Mouse (Mus musculus): Measurements from ENCODE around the gene Rreb1. TPM values are rescaled to one million over a fixed set of nuclear protein-coding genes. Genes with fewer than 3 reads are reported as not detected.

Gene Rreb1
- total and polyA plus RNA-seq, 3 experiments = 8.1 to 34.0 TPM; not detected in 1

- peaks cover 7 to 9% of the 10 kb centered on the region in 2 experiments for H3K4me1 ChIP-seq (ENCODE audit: control insufficient read depth in 1 of 2, insufficient read depth in 2 of 2, low read length in 2 of 2)
- no peaks in the 10 kb centered on the region for H3K9me3 ChIP-seq (replicated peaks; ENCODE audit: insufficient read depth, low read length)
- no peak overlapping the region for H3K9ac ChIP-seq (ENCODE audit: control insufficient read depth, low read depth, low read length, poor library complexity, severe bottlenecking)
- H3K27ac ChIP-seq (ENCODE audit: control insufficient read depth, low read depth, low read length) = no peak overlapping the region
- no peaks in the 10 kb centered on the region for H3K79me2 ChIP-seq (ENCODE audit: control insufficient read depth, insufficient read depth, low read length, poor library complexity)
- no peak overlapping the region for H3K4me3 ChIP-seq (ENCODE audit: control insufficient read depth in 1 of 2, insufficient read depth in 1 of 2, low read depth in 2 of 2, low read length in 2 of 2)
- no peaks in the 10 kb centered on the region for H3K27me3 ChIP-seq (ENCODE audit: control insufficient read depth in 1 of 2, insufficient read depth in 2 of 2, low read length in 2 of 2)
- H3K36me3 ChIP-seq (ENCODE audit: control insufficient read depth in 1 of 2, insufficient read depth in 2 of 2, low read length in 2 of 2) = peaks cover 0 to 16% of the 10 kb centered on the region in 2 experiments; a peak in 2 of 4 replicates
- TF ChIP-seq TBP (IDR thresholded peaks at IDR 0.05; ENCODE audit: low read depth, low read length) (no peak), MXI1 (IDR thresholded peaks at IDR 0.05; ENCODE audit: low read depth, low read length) (no peak), MAZ (IDR thresholded peaks at IDR 0.05; ENCODE audit: low read depth, low read length) (no peak), SMC3 (IDR thresholded peaks at IDR 0.05; ENCODE audit: low read depth, low read length) (no peak), ZC3H11A (IDR thresholded peaks at IDR 0.05; ENCODE audit: low read depth, low read length) (no peak), SIN3A (IDR thresholded peaks at IDR 0.05; ENCODE audit: low read length) (no peak), ZNF384 (IDR thresholded peaks at IDR 0.05; ENCODE audit: low read depth, low read length) (no peak), E2F4 (IDR thresholded peaks at IDR 0.05; ENCODE audit: borderline replicate concordance, low read depth, low read length) (no peak), POLR2AphosphoS5 (IDR thresholded peaks at IDR 0.05; ENCODE audit: borderline replicate concordance, low read depth, low read length) (no peak), ZKSCAN1 (IDR thresholded peaks at IDR 0.05; ENCODE audit: low read depth, low read length) (no peak), NELFE (IDR thresholded peaks at IDR 0.05; ENCODE audit: low read depth, low read length) (no peak), UBTF (IDR thresholded peaks at IDR 0.05; ENCODE audit: borderline replicate concordance, insufficient read depth, low read depth, low read length) (no peak), TAL1 (IDR thresholded peaks at IDR 0.05; ENCODE audit: low read length) (no peak), KAT2A (conservative IDR thresholded peaks at IDR 0.05; ENCODE audit: low read depth, low read length) (no peak), GABPA (IDR thresholded peaks at IDR 0.05; ENCODE audit: low read depth, low read length) (no peak)
- DNase-seq (ENCODE audit: low read depth, low spot score) = no peak
These were observed 25.8 kb downstream of the Rreb1 start for GRCm38 (mm10) chr13:37804023-37804422.

GRCm38 (mm10) chr13:37815001-37815400, 36.8 kb downstream of the Rreb1 start:
- H3K4me1 ChIP-seq (ENCODE audit: control insufficient read depth in 1 of 2, insufficient read depth in 2 of 2, low read length in 2 of 2) = no peaks in the 10 kb centered on the region
- H3K36me3 ChIP-seq (ENCODE audit: control insufficient read depth in 1 of 2, insufficient read depth in 2 of 2, low read length in 2 of 2) = no peaks in the 10 kb centered on the region
- no peaks in the 10 kb centered on the region for H3K79me2 ChIP-seq (ENCODE audit: control insufficient read depth, insufficient read depth, low read length, poor library complexity)
- TF ChIP-seq SMC3 (IDR thresholded peaks at IDR 0.05; ENCODE audit: low read depth, low read length) (no peak), RCOR1 (IDR thresholded peaks at IDR 0.05; ENCODE audit: low read depth, low read length) (no peak), CTCF (IDR thresholded peaks at IDR 0.05 in 2 of 3, conservative IDR thresholded peaks at IDR 0.05 in 1 of 3; ENCODE audit: control insufficient read depth in 1 of 3, insufficient read depth in 1 of 3, low read depth in 2 of 3, low read length in 3 of 3, poor library complexity in 1 of 3, severe bottlenecking in 1 of 3) (no peak), MYC (IDR thresholded peaks at IDR 0.05; ENCODE audit: low read depth, low read length) (no peak), MEF2A (IDR thresholded peaks at IDR 0.05; ENCODE audit: extremely low read depth, insufficient replicate concordance, low read depth, low read length, poor library complexity, severe bottlenecking) (no peak), MAFK (IDR thresholded peaks at IDR 0.05; ENCODE audit: borderline replicate concordance, low read depth, low read length) (no peak), SIN3A (IDR thresholded peaks at IDR 0.05; ENCODE audit: low read length) (no peak), RAD21 (IDR thresholded peaks at IDR 0.05; ENCODE audit: low read depth, low read length) (no peak), POLR2AphosphoS5 (IDR thresholded peaks at IDR 0.05; ENCODE audit: borderline replicate concordance, low read depth, low read length) (no peak), ZNF384 (IDR thresholded peaks at IDR 0.05; ENCODE audit: low read depth, low read length) (no peak), HCFC1 (IDR thresholded peaks at IDR 0.05; ENCODE audit: low read depth, low read length) (no peak), CHD1 (IDR thresholded peaks at IDR 0.05; ENCODE audit: low read depth, low read length) (no peak)
- no peaks in the 10 kb centered on the region for H3K27me3 ChIP-seq (ENCODE audit: control insufficient read depth in 1 of 2, insufficient read depth in 2 of 2, low read length in 2 of 2)
- DNase-seq (ENCODE audit: low read depth, low spot score) = no peak
- H3K4me3 ChIP-seq (ENCODE audit: control insufficient read depth in 1 of 2, insufficient read depth in 1 of 2, low read depth in 2 of 2, low read length in 2 of 2) = no peak overlapping the region
- no peak overlapping the region for H3K27ac ChIP-seq (ENCODE audit: control insufficient read depth, low read depth, low read length)
- H3K9me3 ChIP-seq (replicated peaks; ENCODE audit: insufficient read depth, low read length) = no peaks in the 10 kb centered on the region
- H3K9ac ChIP-seq (ENCODE audit: control insufficient read depth, low read depth, low read length, poor library complexity, severe bottlenecking) = no peak overlapping the region
